Mouse (Mus musculus) limb, embryonic 13.5 days (tissue): ENCODE measurements at regions not wholly inside any gene's neighbourhood (a gene's known extent, or its start where the extent isn't known, plus 50 kb on each side); places are given as distances from the start of the nearest gene placed in this dataset.
A peak's percentile ranks its signal among the peaks of the same experiment; 100 is the strongest.

Source experiments
- ATAC-seq: fragments of 200-750 bp; cut with Nextera tagmentation; 2 replicates; pipeline ENCODE4 v1.8.0; 2017; ENCODE audit warnings: low read depth, moderate number of reproducible peaks, moderate TSS enrichment; ENCODE audit not compliant: low FRiP score
- H3K27ac ChIP-seq: fragments of 300-500 bp; sonication (generic); 2 replicates; pipeline ENCODE4 v1.5.1; 2015; ENCODE audit warnings: inconsistent platforms, mild to moderate bottlenecking, moderate library complexity
- H3K27me3 ChIP-seq: fragments of 300-500 bp; sonication (generic); 2 replicates; pipeline ENCODE4 v1.6.1; 2015; ENCODE audit warnings: mild to moderate bottlenecking, inconsistent platforms
- H3K36me3 ChIP-seq: fragments of 300-500 bp; sonication (generic); 2 replicates; pipeline ENCODE4 v1.6.1; 2015; ENCODE audit warnings: inconsistent platforms, mild to moderate bottlenecking, moderate library complexity
- H3K4me1 ChIP-seq: fragments of 300-500 bp; sonication (generic); 2 replicates; pipeline ENCODE4 v1.6.1; 2015; ENCODE audit warnings: inconsistent platforms
- H3K4me2 ChIP-seq: fragments of 300-500 bp; sonication (generic); replicated peaks from 2 replicates; pipeline ENCODE4 v1.6.1; 2015; ENCODE audit warnings: inconsistent platforms, mild to moderate bottlenecking, moderate library complexity
- H3K4me3 ChIP-seq: fragments of 300-500 bp; sonication (generic); 2 replicates; pipeline ENCODE4 v1.5.1; 2015; ENCODE audit warnings: moderate library complexity, mild to moderate bottlenecking, inconsistent platforms
- H3K9ac ChIP-seq: fragments of 300-500 bp; sonication (generic); 2 replicates; pipeline ENCODE4 v1.6.1; 2015; ENCODE audit warnings: mild to moderate bottlenecking, inconsistent platforms
- H3K9me3 ChIP-seq: fragments of 300-500 bp; sonication (generic); 2 replicates; pipeline ENCODE4 v1.6.1; 2016; ENCODE audit warnings: inconsistent platforms
- WGBS: fragments of 180-500 bp; shearing (Covaris S2); methylation state at CpG from one replicate; pipeline ENCODE4 v1.1.7; 2015; 5-methylcytosine and 5-hydroxymethylcytosine counted together

DNA sequence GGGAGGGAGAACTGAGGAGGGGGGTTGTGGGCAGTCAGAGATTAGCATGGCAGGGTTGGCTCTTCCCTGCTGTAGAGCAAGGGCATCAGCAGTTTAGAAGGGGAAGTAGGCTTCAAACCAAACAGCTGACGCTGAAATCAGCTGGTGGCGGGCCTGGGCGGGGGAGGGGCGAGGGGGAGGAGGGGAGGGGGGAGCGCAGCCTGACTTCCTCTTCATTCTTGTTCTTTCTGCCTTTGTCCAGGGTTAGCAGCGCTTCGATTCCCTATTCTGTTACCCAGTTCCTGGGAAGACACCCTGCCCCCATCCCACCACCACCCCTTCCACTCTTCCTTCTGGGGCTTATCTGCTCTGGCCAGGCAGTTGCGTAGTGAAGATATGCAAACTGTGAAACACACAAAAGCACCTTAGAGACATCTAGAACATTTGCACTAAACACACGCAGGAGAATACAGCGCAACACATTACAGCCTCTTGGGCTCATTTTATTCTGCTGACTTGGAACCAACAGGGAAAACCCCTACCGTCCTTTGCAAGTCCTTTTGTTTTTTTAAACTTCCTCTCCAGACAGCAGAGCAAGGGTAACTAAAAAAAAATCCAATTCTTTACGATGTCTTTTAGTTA is 93.3 kb upstream of the Marcks start:
- Histone ChIP-seq H3K4me1 (peaks cover 19% of the 10 kb centered on the region), H3K9ac (no peak overlapping the region), H3K27me3 (no peaks in the 10 kb centered on the region), H3K9me3 (no peaks in the 10 kb centered on the region), H3K4me3 (no peak overlapping the region), H3K27ac (no peak overlapping the region), H3K36me3 (no peaks in the 10 kb centered on the region), H3K4me2 (peak overlapping the region; percentile 32)
- peak; percentile 64; the same call in 1 of the 2 replicates for ATAC-seq
- 19% methylated on average over 12 of the region's 12 CpGs for WGBS

DNA sequence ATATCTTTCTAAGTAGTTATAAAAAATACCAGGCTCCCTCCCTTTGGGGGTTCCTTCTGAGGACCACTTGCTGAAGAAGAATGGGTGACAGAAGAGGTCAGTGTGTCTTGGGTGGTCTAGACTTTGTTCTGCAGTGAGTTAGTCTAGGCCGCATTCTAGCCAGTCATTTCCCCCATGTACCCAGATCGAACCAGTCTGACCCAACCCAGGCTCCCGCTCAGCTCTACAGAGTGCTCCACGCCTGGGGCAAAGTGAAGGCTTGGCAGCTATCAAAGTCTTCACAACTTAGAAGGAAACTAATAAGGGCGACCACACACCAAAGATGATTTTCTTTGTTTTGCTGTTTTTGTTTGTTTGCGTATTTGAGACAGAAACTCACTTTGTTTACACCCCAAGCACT is 92.4 kb upstream of the Marcks start:
- H3K4me2 ChIP-seq = no peak overlapping the region
- H3K4me3 ChIP-seq = no peak overlapping the region
- no peak for ATAC-seq
- WGBS = 88% methylated on average over 6 of the region's 6 CpGs
- no peaks in the 10 kb centered on the region for H3K9me3 ChIP-seq
- H3K9ac ChIP-seq = no peak overlapping the region
- no peaks in the 10 kb centered on the region for H3K27me3 ChIP-seq
- no peak overlapping the region for H3K27ac ChIP-seq
- no peaks in the 10 kb centered on the region for H3K36me3 ChIP-seq
- peaks cover 19% of the 10 kb centered on the region for H3K4me1 ChIP-seq

DNA sequence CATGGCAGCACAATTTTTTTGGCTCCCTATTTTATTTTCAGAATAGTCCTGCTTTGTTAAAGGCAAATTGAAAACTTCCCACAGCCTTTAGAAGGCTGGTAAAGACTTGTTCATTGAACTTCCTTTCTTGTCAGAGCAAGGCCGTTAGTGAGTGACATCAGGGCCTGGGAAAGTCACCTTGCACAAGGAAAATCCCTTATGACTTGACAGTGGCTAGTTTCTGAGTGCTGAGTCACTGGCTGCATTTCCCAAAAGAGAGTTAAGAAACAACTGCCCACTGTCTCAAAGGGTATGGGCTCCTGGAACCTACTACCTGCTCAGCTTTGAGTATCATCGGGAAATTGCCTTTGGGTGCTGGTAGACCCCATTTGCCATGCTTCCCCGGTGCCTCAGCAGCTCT is 89.2 kb upstream of the Marcks start:
- WGBS = 83% methylated on average over 3 of the region's 3 CpGs
- Histone ChIP-seq H3K4me3 (no peak overlapping the region), H3K36me3 (no peaks in the 10 kb centered on the region)

DNA sequence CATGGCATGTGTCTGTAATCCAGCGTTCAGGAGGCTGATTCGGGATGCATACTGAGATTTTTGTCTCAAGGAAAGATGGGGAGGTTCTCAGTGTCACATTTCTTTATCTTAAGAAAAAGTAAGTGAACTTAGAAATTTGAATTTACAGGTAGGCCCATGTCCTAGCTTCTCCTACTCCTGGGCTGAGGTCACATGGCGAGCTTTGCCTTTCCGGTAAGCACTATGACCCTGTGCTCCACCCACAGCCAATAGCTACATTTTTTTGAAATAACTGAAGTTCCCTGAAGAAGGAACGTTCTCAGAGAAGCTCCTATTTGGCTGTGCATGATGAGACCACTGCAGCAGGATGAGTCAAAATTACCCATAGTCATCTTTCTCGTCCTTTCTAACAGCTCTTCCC is 83.0 kb upstream of the Marcks start:
- H3K27ac ChIP-seq = no peak overlapping the region
- H3K4me2 ChIP-seq = no peak overlapping the region
- H3K27me3 ChIP-seq = no peaks in the 10 kb centered on the region
- H3K4me3 ChIP-seq = no peak overlapping the region
- H3K36me3 ChIP-seq = no peaks in the 10 kb centered on the region
- no peak for ATAC-seq
- H3K4me1 ChIP-seq = no peaks in the 10 kb centered on the region
- H3K9me3 ChIP-seq = no peaks in the 10 kb centered on the region
- no peak overlapping the region for H3K9ac ChIP-seq
- 70% methylated on average over 6 of the region's 6 CpGs for WGBS

More for the DNA sequence above, 89.2 kb upstream of the Marcks start:
- H3K4me1 ChIP-seq = peaks cover 6% of the 10 kb centered on the region
- H3K4me2 ChIP-seq = no peak overlapping the region
- H3K9me3 ChIP-seq = no peaks in the 10 kb centered on the region
- no peaks in the 10 kb centered on the region for H3K27me3 ChIP-seq
- no peak for ATAC-seq
- H3K27ac ChIP-seq = no peak overlapping the region
- no peak overlapping the region for H3K9ac ChIP-seq

DNA sequence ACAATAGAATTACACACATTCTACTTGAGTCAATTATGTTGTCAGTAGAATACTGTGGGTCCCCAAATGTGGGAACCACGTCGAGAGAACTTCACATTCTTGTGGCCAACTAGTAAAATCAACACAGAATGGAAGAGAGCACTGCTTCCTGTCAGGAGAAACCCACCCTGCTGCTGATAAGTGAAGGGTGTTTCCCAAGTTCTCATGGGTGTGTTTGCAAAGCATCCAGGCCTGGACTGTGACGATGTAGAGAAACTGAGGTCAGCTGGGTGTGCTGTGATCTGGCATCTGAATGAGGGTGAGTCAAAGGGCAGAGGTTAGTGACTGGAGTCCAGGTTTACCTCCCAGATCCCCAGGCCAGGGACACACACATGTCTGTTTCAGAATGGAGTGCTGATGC is 81.7 kb upstream of the Marcks start:
- H3K9me3 ChIP-seq = no peaks in the 10 kb centered on the region
- no peaks in the 10 kb centered on the region for H3K36me3 ChIP-seq
- ATAC-seq = no peak
- H3K4me2 ChIP-seq = no peak overlapping the region
- H3K27me3 ChIP-seq = no peaks in the 10 kb centered on the region
- no peak overlapping the region for H3K4me3 ChIP-seq
- no peaks in the 10 kb centered on the region for H3K4me1 ChIP-seq
- H3K27ac ChIP-seq = no peak overlapping the region
- H3K9ac ChIP-seq = no peak overlapping the region
- 51% methylated on average over 3 of the region's 3 CpGs for WGBS

DNA sequence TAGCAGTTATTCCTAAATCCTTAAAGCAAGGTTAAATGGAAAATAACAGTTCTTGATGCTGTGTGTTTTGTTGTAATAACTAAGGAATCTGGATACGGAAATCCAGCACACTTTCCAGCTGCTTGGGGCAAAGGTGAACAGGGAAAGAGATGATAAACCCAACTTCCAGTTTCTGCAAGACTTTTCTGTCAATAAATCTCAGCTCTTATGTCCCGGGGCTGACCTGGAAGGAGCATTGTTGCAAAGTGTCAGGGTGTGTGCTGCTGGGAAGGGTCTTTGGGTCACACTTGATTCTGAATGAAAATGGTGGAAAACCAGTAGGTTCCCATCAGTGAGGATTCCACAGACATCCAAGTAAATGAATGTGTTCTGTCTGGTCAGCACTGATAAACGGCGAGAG is 81.2 kb upstream of the Marcks start:
- ATAC-seq = no peak
- Histone ChIP-seq H3K27ac (no peak overlapping the region), H3K4me1 (no peaks in the 10 kb centered on the region), H3K9me3 (no peaks in the 10 kb centered on the region), H3K4me2 (no peak overlapping the region), H3K4me3 (no peak overlapping the region), H3K36me3 (no peaks in the 10 kb centered on the region), H3K27me3 (no peaks in the 10 kb centered on the region), H3K9ac (no peak overlapping the region)
- 71% methylated on average over 4 of the region's 4 CpGs for WGBS

DNA sequence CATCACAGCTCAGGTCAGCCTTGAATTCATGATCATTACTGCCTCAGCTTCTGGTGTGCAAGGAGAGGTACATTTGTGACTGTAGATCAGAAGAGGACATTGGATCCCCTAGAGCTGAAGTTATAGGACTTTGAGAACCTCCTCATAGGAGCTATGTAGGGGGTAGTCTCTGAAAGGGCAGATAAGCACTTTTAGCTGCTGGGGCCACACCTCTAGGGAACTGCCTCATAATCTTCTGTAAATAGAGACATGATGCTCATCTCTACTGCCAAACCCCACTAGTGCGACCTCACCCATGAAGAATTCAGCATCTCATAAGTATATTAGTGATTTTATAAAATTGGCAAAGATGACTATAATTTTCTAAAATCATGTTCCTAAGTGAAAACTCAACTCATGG is 80.7 kb upstream of the Marcks start:
- Histone ChIP-seq H3K27ac (no peak overlapping the region), H3K36me3 (no peaks in the 10 kb centered on the region), H3K9me3 (no peaks in the 10 kb centered on the region), H3K27me3 (no peaks in the 10 kb centered on the region), H3K4me3 (no peak overlapping the region), H3K4me1 (no peaks in the 10 kb centered on the region), H3K9ac (no peak overlapping the region), H3K4me2 (no peak overlapping the region)
- WGBS = 95% methylated on average over 1 of the region's 1 CpGs
- ATAC-seq = no peak

DNA sequence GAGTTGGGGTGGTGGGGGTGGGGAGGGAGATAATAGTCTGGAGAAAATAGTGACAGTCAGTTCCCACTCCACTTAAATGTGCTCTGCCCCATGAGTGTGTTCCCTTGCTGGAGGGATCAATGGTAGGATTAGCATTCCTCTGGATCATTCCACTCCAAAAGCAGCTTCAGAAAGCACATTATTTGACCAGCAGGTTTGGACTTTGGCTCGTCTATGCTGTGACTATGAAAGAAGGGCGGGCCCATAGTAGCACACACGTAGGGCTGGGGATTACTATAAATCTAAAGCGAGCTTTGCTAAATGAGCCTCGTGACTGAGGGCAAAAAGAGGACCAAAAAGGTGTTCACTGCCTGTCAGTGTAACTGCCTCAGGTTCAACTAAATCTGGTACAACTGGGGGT is 75.9 kb upstream of the Marcks start:
- Histone ChIP-seq H3K27ac (no peak overlapping the region), H3K9me3 (no peaks in the 10 kb centered on the region), H3K4me2 (no peak overlapping the region), H3K9ac (no peak overlapping the region), H3K4me1 (no peaks in the 10 kb centered on the region), H3K36me3 (no peaks in the 10 kb centered on the region), H3K4me3 (no peak overlapping the region), H3K27me3 (no peaks in the 10 kb centered on the region)
- ATAC-seq = no peak
- WGBS = 49% methylated on average over 5 of the region's 5 CpGs

DNA sequence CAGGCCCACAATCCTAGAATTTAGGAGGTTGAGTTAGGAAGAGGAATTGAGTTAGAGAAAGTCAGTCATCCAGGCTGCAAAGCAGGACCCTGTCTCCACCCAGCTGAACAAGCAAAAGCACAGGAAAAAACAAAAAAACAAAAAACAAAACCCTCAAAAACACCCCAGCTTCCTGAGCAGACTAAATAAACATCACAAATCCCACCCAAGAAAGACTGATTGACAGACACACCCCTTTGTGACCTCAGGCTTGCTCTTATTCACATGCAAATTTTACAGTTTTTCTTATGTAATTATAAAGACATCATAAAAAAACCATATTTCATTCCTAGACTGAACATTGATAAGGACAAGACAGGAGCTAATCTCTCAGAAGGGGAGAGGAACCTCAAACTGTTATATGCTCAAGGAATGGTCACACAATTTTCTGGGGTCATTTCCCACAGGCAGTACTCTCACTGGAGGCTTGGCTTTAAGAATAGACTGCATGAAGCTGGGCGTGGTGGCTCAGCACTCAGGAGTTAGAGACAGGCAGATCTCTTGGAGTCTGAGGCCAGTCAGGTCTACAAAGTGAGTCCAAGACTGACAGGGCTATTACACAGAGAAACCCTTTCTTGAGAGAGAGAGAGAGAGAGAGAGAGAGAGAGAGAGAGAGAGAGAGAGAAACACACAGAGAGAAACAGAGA is 73.8 kb upstream of the Marcks start:
- Histone ChIP-seq H3K27me3 (no peaks in the 10 kb centered on the region), H3K4me1 (no peaks in the 10 kb centered on the region), H3K4me3 (no peak overlapping the region), H3K36me3 (no peaks in the 10 kb centered on the region), H3K4me2 (no peak overlapping the region), H3K9me3 (no peaks in the 10 kb centered on the region), H3K9ac (no peak overlapping the region), H3K27ac (no peak overlapping the region)
- ATAC-seq = no peak
- 55% methylated on average over 1 of the region's 1 CpGs for WGBS

DNA sequence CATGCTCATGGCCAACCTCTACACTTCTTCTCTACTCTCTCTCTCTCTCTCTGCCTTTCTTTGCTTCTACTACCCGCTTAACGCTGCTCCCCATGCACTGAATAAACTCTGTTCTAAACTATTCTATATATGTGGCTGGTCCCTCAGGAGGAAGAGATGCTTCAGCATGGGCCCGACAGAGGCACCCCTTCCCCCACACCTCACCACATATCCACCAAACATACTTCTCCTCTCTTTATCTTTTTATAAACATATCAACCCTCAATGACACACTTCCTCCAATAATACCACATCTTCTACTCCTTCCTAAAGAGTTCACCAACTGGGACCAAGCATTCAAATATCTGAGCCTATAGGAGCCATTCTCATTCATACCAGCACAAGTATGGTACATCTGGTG is 72.6 kb upstream of the Marcks start:
- no peak for ATAC-seq
- Histone ChIP-seq H3K36me3 (no peaks in the 10 kb centered on the region), H3K9me3 (no peaks in the 10 kb centered on the region), H3K27me3 (no peaks in the 10 kb centered on the region), H3K27ac (no peak overlapping the region), H3K4me3 (no peak overlapping the region), H3K9ac (no peak overlapping the region), H3K4me1 (no peaks in the 10 kb centered on the region), H3K4me2 (no peak overlapping the region)
- WGBS = 81% methylated on average over 3 of the region's 3 CpGs

DNA sequence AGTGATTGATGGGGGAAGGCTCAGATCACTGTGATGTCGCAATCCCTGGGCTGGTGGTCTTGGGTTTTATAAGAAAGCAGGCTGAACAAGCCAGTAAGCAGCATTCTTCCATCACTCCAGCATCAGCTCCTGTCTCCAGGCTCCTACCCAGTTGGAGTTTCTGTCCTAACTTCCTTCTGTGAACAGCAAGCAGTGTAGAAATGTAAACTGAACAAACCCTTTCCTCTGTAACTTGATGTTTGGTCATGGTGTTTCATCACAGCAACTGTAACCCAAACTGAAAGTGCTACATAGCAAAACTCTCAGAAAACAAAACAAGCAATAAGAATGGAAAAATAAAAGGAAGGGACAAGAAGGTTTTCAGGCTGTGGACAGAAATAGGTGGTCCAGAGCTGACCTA is 71.5 kb upstream of the Marcks start:
- Histone ChIP-seq H3K27ac (no peak overlapping the region), H3K36me3 (no peaks in the 10 kb centered on the region), H3K4me1 (no peaks in the 10 kb centered on the region), H3K27me3 (no peaks in the 10 kb centered on the region), H3K4me2 (no peak overlapping the region), H3K4me3 (no peak overlapping the region), H3K9me3 (no peaks in the 10 kb centered on the region), H3K9ac (no peak overlapping the region)
- ATAC-seq = no peak
- 97% methylated on average over 1 of the region's 1 CpGs for WGBS

DNA sequence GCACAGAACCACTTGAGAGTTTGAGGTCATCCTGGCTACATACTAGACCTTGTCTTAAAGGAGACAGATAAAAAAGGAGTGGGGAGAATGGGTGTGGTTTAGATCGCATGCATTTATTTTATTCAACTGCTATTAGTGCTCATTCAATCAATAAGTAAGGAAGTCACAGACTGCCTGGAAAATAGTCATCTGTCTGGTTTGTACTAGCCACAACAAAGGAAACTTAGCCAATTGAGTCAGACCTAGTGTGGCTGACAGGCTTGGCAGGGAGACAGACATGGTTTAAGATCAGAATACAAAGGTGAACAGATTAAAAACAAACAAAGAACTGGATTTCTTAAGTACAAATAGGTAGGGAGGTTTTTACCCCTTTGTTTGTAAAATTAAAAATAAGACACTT is 68.3 kb upstream of the Marcks start:
- no peak overlapping the region for H3K4me2 ChIP-seq
- no peaks in the 10 kb centered on the region for H3K27me3 ChIP-seq
- H3K27ac ChIP-seq = no peak overlapping the region
- no peaks in the 10 kb centered on the region for H3K9me3 ChIP-seq
- no peaks in the 10 kb centered on the region for H3K4me1 ChIP-seq
- no peaks in the 10 kb centered on the region for H3K36me3 ChIP-seq
- ATAC-seq = no peak
- H3K4me3 ChIP-seq = no peak overlapping the region
- WGBS = 93% methylated on average over 1 of the region's 1 CpGs
- H3K9ac ChIP-seq = no peak overlapping the region

DNA sequence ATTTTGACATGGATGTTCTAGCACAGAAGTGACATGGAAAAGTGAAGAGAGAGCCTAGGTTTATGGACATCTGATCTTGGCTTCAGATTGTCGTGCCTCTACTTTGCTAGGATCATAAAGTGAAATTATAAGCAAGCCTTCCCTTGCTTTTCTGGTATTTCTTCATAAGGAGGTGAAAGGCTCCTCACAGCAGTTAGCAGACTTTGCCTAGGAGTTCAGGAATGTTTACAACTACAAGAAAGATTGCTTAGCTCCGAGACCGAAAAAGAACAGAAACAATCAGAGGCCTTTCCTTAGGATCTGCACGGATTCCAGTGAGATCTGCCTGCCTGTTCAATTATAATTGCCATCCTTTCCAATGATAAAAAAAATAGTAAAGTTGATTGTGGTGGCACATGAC is 67.8 kb upstream of the Marcks start:
- Histone ChIP-seq H3K4me2 (no peak overlapping the region), H3K4me3 (no peak overlapping the region), H3K27me3 (no peaks in the 10 kb centered on the region), H3K4me1 (no peaks in the 10 kb centered on the region), H3K27ac (no peak overlapping the region), H3K36me3 (no peaks in the 10 kb centered on the region), H3K9me3 (no peaks in the 10 kb centered on the region), H3K9ac (no peak overlapping the region)
- no peak for ATAC-seq
- whole genome bisulfite sequencing = 45% methylated on average over 4 of the region's 4 CpGs
